Mouse (Mus musculus) midbrain, embryonic 16.5 days (tissue): ENCODE results near the gene Celf5. TPM values are rescaled to one million over a fixed set of nuclear protein-coding genes. Genes with fewer than 3 reads are reported as not detected.

Source experiments
- ATAC-seq: fragments of 200-750 bp; cut with Nextera tagmentation; 2 replicates; pipeline ENCODE4 v1.8.0; 2017; ENCODE audit warnings: moderate TSS enrichment
- H3K27ac ChIP-seq: fragments of 300-500 bp; sonication (generic); 2 replicates; pipeline ENCODE4 v1.5.1; 2014; ENCODE audit warnings: mild to moderate bottlenecking, low read length, mixed read lengths
- H3K27me3 ChIP-seq: fragments of 300-500 bp; sonication (generic); 2 replicates; pipeline ENCODE4 v1.6.1; 2014; ENCODE audit warnings: low read depth, low read length, mixed read lengths; ENCODE audit not compliant: control insufficient read depth, insufficient read depth
- H3K36me3 ChIP-seq: fragments of 300-500 bp; sonication (generic); 2 replicates; pipeline ENCODE4 v1.6.1; 2014; ENCODE audit warnings: mild to moderate bottlenecking, low read length, moderate library complexity, mixed read lengths; ENCODE audit not compliant: control insufficient read depth, insufficient read depth
- H3K4me1 ChIP-seq: fragments of 300-500 bp; sonication (generic); 2 replicates; pipeline ENCODE4 v1.6.1; 2014; ENCODE audit warnings: mild to moderate bottlenecking, low read length, mixed read lengths; ENCODE audit not compliant: control insufficient read depth, insufficient read depth
- H3K4me2 ChIP-seq: fragments of 300-500 bp; sonication (generic); 2 replicates; pipeline ENCODE4 v1.6.1; 2014; ENCODE audit warnings: mild to moderate bottlenecking, low read length, mixed read lengths
- H3K4me3 ChIP-seq: fragments of 300-500 bp; sonication (generic); 2 replicates; pipeline ENCODE4 v1.5.1; 2014; ENCODE audit warnings: low read depth, mild to moderate bottlenecking, low read length, moderate library complexity, mixed read lengths
- H3K9ac ChIP-seq: fragments of 300-500 bp; sonication (generic); 2 replicates; pipeline ENCODE4 v1.6.1; 2014; ENCODE audit warnings: low read depth, low read length, mixed read lengths
- H3K9me3 ChIP-seq: fragments of 300-500 bp; sonication (generic); replicated peaks from 2 replicates; pipeline ENCODE4 v1.6.1; 2014; ENCODE audit warnings: mild to moderate bottlenecking, low read length, mixed read lengths; ENCODE audit not compliant: control insufficient read depth, poor library complexity, severe bottlenecking
- WGBS: fragments of 180-500 bp; shearing (Covaris S2); extraction: QIAGEN DNeasy Blood & Tissue Kit; methylation state at CpG from one replicate; pipeline ENCODE4 v1.1.7; 2014; 5-methylcytosine and 5-hydroxymethylcytosine counted together
- polyA plus RNA-seq: library from polyadenylated mRNA; unstranded; fragments of >200 nt; fragmentation: Nextera tagmentation; extraction: Ambion mirVana; gene quantifications from 2 replicates; pipeline ENCODE4 v1.2.1, GENCODE M21; 2015

The Celf5 gene
- polyA plus RNA-seq, 1 experiment from 2014 or later: 88.3 TPM

DNA sequence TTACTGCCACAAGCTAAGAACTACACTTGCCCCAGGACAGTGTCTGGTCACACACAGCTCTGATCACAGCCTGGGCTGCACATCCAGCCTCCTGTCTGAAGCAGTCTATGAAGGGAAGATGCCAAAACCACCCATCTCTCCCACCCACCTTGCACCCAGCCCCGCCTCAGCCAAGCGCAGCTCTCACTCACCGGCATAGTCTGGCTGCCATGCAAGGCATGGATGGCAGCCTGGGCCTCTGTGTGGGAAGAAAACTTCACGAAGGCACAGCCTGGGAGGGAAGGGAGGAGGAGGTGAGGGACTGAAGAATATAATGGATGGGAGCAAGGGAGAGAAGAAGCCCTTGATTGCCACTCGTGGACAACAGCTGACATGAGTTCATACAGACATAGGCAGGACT lies 13.3 kb downstream of the Celf5 start:
- no peak overlapping the region for H3K9ac ChIP-seq
- H3K4me1 ChIP-seq: peaks cover 34% of the 10 kb centered on the region
- no peak overlapping the region for H3K27ac ChIP-seq
- H3K9me3 ChIP-seq: no peaks in the 10 kb centered on the region
- no peak for ATAC-seq
- no peak overlapping the region for H3K4me2 ChIP-seq
- H3K36me3 ChIP-seq: peaks cover 19% of the 10 kb centered on the region
- H3K4me3 ChIP-seq: no peak overlapping the region
- WGBS: 88% methylated on average over 5 of the region's 5 CpGs
- H3K27me3 ChIP-seq: no peaks in the 10 kb centered on the region

DNA sequence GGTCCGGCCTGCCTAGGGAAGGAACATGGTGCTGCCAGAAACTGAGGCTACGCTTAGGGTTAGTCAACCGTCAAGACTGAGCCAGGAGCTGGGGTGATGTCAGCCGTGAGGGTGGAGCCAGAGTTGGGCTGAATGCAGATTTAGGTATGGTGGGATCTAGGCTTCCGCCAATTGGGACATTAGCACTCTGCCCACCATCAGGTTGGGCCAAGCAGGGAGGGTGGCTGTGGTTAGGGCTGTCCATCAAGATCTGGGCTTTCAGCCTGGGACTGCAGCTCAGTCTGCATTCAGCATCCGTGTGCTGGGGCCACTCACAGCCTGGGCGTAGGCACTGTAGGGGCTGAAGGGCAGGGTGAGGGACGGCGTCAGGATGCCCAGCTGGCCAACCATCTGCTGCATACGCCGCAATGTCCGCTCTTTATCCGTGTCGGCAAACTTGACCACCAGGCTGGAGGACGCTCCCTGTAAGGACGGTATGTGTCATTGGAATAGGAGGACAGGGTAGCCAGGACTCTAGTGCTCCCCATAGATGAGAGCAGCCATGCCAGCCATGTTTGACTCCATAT lies 14.8 kb downstream of the Celf5 start:
- Histone ChIP-seq H3K36me3 (peaks cover 19% of the 10 kb centered on the region), H3K9me3 (no peaks in the 10 kb centered on the region), H3K27ac (no peak overlapping the region), H3K4me1 (peaks cover 25% of the 10 kb centered on the region), H3K4me2 (no peak overlapping the region), H3K4me3 (no peak overlapping the region), H3K9ac (no peak overlapping the region), H3K27me3 (no peaks in the 10 kb centered on the region)
- 86% methylated on average over 16 of the region's 16 CpGs for WGBS
- no peak for ATAC-seq

DNA sequence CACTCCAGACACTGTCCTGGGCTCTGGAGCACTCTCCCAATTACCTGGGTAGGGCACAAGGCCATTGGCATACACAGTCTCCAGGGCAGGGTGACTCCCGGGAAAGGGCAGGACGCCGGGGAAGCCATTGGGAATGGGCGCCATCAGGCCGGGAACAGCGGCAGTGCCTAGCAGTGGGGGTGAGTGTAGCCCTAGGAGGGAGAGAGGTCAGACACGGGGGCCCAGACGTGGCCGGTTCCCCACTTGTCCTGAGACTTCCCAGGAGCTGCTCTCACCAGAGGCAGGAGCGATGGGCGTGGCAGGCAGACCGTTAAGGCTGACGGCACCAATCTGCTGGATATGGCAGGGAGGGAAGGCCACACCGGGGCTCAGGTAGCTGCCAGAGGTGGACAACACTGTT lies 15.6 kb downstream of the Celf5 start:
- H3K36me3 ChIP-seq: peaks cover 22% of the 10 kb centered on the region
- WGBS: 73% methylated on average over 14 of the region's 14 CpGs
- H3K27me3 ChIP-seq: no peaks in the 10 kb centered on the region

DNA sequence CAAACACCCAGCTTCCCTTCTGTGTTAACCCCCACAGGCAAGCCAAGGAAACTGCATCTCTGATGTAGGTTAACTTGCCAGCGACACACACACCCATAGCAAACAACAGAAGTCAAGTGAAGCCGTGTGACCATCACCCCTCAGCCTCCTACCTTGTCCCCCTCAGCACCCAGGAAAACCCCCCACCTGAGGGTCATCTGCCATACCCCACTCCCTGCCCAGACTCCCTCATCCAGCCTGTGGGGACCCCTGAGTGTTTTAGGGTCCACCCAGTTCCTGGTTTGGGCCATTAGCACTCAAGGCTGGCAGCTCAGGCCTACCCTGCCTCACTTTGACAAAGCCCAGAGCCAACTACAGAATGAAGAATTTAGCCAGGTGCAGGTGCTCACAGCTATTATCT lies 16.4 kb downstream of the Celf5 start:
- Histone ChIP-seq H3K27ac (no peak overlapping the region), H3K9me3 (no peaks in the 10 kb centered on the region), H3K27me3 (no peaks in the 10 kb centered on the region), H3K4me2 (no peak overlapping the region), H3K36me3 (peaks cover 22% of the 10 kb centered on the region), H3K4me1 (peaks cover 13% of the 10 kb centered on the region), H3K9ac (no peak overlapping the region), H3K4me3 (no peak overlapping the region)
- no peak for ATAC-seq
- WGBS: 85% methylated on average over 2 of the region's 2 CpGs

More for the DNA sequence above, 15.6 kb downstream of the Celf5 start:
- no peak overlapping the region for H3K27ac ChIP-seq
- peaks cover 17% of the 10 kb centered on the region for H3K4me1 ChIP-seq
- H3K4me3 ChIP-seq: no peak overlapping the region
- H3K9me3 ChIP-seq: no peaks in the 10 kb centered on the region
- no peak overlapping the region for H3K4me2 ChIP-seq
- H3K9ac ChIP-seq: no peak overlapping the region
- no peak for ATAC-seq

DNA sequence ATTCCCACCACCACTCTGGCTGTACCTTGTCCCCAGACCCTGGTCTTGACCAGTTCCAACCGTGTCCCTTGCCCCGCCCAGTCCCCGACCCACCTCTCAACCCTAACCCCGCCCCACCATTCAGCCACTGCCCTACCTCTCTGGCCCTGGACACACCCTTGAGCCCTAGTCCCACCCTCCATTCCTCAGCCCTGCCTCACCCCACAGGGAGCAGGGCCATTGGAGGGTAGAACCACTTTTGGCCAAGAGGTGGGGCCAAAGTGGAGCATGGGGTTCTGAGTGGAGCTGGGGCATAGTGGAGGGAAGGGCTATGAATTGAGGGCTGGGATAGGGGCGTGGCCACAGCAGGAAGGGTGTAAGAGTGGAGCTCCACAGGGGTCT lies 17.3 kb downstream of the Celf5 start:
- no peak overlapping the region for H3K4me2 ChIP-seq
- no peak overlapping the region for H3K4me3 ChIP-seq
- H3K9me3 ChIP-seq: no peaks in the 10 kb centered on the region
- H3K36me3 ChIP-seq: peaks cover 22% of the 10 kb centered on the region
- peaks cover 6% of the 10 kb centered on the region; the same call in 1 of the 2 replicates for H3K4me1 ChIP-seq
- ATAC-seq: peak; percentile 9; the same call in 1 of the 2 replicates
- WGBS: 6% methylated on average over 5 of the region's 5 CpGs
- H3K27me3 ChIP-seq: no peaks in the 10 kb centered on the region
- H3K27ac ChIP-seq: no peak overlapping the region
- no peak overlapping the region for H3K9ac ChIP-seq

DNA sequence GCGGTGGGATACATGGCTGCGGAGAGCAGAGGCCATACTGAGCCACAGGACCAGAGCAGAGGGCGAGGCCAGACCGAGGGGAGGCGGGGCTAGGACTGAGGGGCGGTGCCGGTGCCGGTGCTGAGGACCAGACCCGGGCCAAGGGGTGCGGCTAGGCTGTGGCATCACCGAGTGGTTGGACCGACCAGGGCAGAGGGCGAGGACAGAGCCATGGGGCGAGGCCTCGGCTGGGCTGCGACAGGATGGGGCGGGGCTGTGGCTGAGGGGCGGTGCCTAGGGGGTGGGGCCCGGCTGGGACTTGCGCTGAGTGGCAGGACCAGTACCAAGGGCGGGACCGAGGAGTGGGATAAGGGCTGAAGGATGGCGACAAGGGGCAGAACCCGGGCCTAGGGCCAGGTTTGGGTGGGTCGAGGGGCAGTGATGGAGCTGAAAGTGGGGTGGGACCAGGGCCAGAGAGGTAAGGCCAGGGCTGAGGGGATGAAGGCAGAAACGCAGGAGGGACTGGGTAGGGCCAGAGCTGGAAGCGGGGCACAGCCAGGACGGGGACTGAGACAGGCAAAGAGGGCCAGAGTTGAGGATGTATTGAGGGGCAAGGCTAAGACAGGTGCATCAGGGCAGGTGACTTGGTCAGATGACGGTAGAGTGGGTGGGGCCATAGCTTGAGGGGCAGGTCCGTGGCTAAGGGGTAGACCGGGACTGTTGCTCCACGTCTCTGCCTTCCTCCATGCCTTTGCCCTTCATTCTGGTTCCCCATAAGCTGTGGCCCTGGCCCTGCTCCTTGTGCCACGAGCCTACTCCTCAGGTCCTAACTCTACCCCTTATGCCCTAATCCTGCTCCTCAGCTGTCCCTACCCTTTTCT lies 17.9 kb downstream of the Celf5 start:
- H3K9me3 ChIP-seq: no peaks in the 10 kb centered on the region
- ATAC-seq: peak; percentile 55
- no peaks in the 10 kb centered on the region for H3K27me3 ChIP-seq
- no peak overlapping the region for H3K27ac ChIP-seq
- 8% methylated on average over 30 of the region's 33 CpGs for WGBS
- H3K36me3 ChIP-seq: peaks cover 22% of the 10 kb centered on the region
- 0 out of 2 replicates have a peak overlapping the region, but pooled peaks have one; percentile 13 for H3K4me3 ChIP-seq
- peak overlapping the region; percentile 40 for H3K4me2 ChIP-seq
- peak overlapping the region; percentile 40; the same call in 1 of the 2 replicates for H3K9ac ChIP-seq
- H3K4me1 ChIP-seq: peaks cover 6% of the 10 kb centered on the region; the same call in 1 of the 2 replicates

DNA sequence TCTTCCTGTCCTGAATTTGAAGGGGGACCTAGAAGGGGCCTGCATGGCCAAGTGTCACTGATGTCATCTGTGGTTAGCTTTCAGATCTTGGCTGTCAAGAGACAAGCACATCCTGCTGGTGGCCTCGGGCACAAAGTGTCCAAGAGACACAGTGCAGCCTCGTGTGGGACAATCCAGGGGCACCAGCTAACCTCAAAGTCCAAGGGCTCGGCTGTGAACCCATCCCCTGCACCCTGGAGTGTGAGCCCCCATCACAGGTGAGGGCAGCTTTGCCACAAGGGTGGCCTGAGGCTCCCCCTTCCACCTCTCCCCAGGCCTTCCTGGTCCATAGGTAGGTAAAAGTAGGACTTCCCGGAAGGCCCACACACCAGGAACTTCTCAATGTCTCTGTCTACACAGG lies 19.0 kb downstream of the Celf5 start:
- no peak overlapping the region for H3K9ac ChIP-seq
- no peaks in the 10 kb centered on the region for H3K27me3 ChIP-seq
- no peak for ATAC-seq
- H3K4me3 ChIP-seq: no peak overlapping the region
- H3K4me1 ChIP-seq: peaks cover 6% of the 10 kb centered on the region; the same call in 1 of the 2 replicates
- H3K9me3 ChIP-seq: no peaks in the 10 kb centered on the region
- no peak overlapping the region for H3K4me2 ChIP-seq
- peaks cover 19% of the 10 kb centered on the region for H3K36me3 ChIP-seq
- no peak overlapping the region for H3K27ac ChIP-seq
- 67% methylated on average over 4 of the region's 4 CpGs for WGBS

DNA sequence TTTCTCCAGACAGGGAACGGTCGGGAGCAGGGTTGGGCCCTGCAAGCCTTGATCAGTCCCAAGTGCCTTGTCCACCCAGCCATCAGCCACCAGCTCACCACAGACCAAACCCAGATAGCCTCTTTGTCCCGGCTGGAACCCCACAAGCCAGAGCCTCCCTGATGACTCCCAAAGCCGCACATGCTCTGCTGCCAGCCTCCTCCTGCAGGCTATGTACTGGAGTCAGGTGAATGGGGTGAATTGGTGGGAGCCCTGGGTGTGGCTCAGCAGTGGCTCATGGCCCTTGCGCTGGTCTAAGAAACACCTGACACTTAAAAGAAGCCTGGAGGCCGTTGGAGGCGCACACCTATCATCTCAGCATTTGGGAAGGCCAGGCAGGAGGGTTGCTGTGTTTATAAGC lies 19.6 kb downstream of the Celf5 start:
- no peak overlapping the region for H3K27ac ChIP-seq
- H3K4me3 ChIP-seq: no peak overlapping the region
- 80% methylated on average over 7 of the region's 7 CpGs for WGBS
- no peaks in the 10 kb centered on the region for H3K9me3 ChIP-seq
- H3K4me2 ChIP-seq: no peak overlapping the region
- no peak for ATAC-seq
- H3K27me3 ChIP-seq: no peaks in the 10 kb centered on the region
- H3K36me3 ChIP-seq: peaks cover 15% of the 10 kb centered on the region
- H3K9ac ChIP-seq: no peak overlapping the region
- peaks cover 6% of the 10 kb centered on the region; the same call in 1 of the 2 replicates for H3K4me1 ChIP-seq

DNA sequence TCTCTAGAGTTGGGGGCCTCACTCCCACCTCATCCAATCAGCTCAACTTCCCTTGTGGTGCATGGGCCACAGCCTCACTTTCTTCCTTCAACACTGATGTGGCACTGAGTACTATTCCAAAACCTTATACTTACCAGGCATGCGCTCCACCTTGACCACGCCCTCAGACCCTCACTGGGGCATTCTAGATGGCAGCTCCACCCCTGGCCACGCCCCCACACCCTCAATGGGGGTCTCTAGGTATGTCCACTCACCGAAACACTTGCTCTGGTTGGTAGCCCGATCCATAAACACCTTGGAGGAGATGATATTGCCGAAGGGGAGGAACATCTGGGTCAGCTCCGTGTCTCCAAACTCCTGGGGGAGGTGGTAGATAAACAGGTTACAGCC lies 20.1 kb downstream of the Celf5 start:
- Histone ChIP-seq H3K27me3 (no peaks in the 10 kb centered on the region), H3K9ac (no peak overlapping the region), H3K4me1 (peaks cover 6% of the 10 kb centered on the region; the same call in 1 of the 2 replicates), H3K4me3 (no peak overlapping the region), H3K9me3 (no peaks in the 10 kb centered on the region), H3K36me3 (peaks cover 10% of the 10 kb centered on the region), H3K27ac (no peak overlapping the region), H3K4me2 (no peak overlapping the region)
- no peak for ATAC-seq
- WGBS: 44% methylated on average over 7 of the region's 7 CpGs
